Mouse (Mus musculus) inflammation-experienced regulatory T-cells, adult 6 months (primary cell): Measurements from ENCODE around the gene Syne1. TPM values are rescaled to one million over a fixed set of nuclear protein-coding genes. Genes with fewer than 3 reads are reported as not detected.
A peak's percentile ranks its signal among the peaks of the same experiment; 100 is the strongest.

Experiments
- ATAC-seq: one replicate; pipeline ENCODE4 v1.8.0; 2017
- polyA plus RNA-seq, 3 experiments: library from polyadenylated mRNA; unstranded; fragments of 100-300 nt; shearing (Covaris generic); gene quantifications; one replicate each; pipeline ENCODE4 v1.2.1; 2017

Syne1 gene
- polyA plus RNA-seq, 3 experiments from 2014 or later = 13.9 to 24.2 (median 15.3) TPM

GRCm38 (mm10) chr10:5289575-5289909, 261.7 kb downstream of the Syne1 start:
- no peak for ATAC-seq

- no peak for ATAC-seq
Measured at GRCm38 (mm10) chr10:5288716-5289574, 262.3 kb downstream of the Syne1 start.

GRCm38 (mm10) chr10:5288262-5288661, 263.0 kb downstream of the Syne1 start:
- no peak for ATAC-seq

- no peak for ATAC-seq
Measured at GRCm38 (mm10) chr10:5275769-5276168, 275.5 kb downstream of the Syne1 start.

GRCm38 (mm10) chr10:5270641-5271040, 280.6 kb downstream of the Syne1 start:
- ATAC-seq = no peak

GRCm38 (mm10) chr10:5264418-5264817, 286.9 kb downstream of the Syne1 start:
- no peak for ATAC-seq

- no peak for ATAC-seq
Measured at GRCm38 (mm10) chr10:5262636-5263035, 288.6 kb downstream of the Syne1 start.

GRCm38 (mm10) chr10:5256686-5257085, 294.6 kb downstream of the Syne1 start:
- ATAC-seq = no peak

GRCm38 (mm10) chr10:5253752-5254151, 297.5 kb downstream of the Syne1 start:
- no peak for ATAC-seq

GRCm38 (mm10) chr10:5250702-5251101, 300.6 kb downstream of the Syne1 start:
- ATAC-seq = no peak

- ATAC-seq = no peak
Measured at GRCm38 (mm10) chr10:5239680-5240079, 311.6 kb downstream of the Syne1 start.

- ATAC-seq = no peak
Measured at GRCm38 (mm10) chr10:5236926-5237325, 314.4 kb downstream of the Syne1 start.

GRCm38 (mm10) chr10:5236171-5236570, 315.1 kb downstream of the Syne1 start:
- no peak for ATAC-seq

- no peak for ATAC-seq
Measured at GRCm38 (mm10) chr10:5234721-5235501, 316.4 kb downstream of the Syne1 start.

GRCm38 (mm10) chr10:5229129-5229528, 322.2 kb downstream of the Syne1 start:
- ATAC-seq = no peak

GRCm38 (mm10) chr10:5227395-5228076, 323.7 kb downstream of the Syne1 start:
- ATAC-seq = peak; percentile 32

GRCm38 (mm10) chr10:5215943-5216342, 335.3 kb downstream of the Syne1 start:
- ATAC-seq = no peak

GRCm38 (mm10) chr10:5207905-5208641, 343.2 kb downstream of the Syne1 start:
- no peak for ATAC-seq

GRCm38 (mm10) chr10:5205977-5206376, 345.3 kb downstream of the Syne1 start:
- no peak for ATAC-seq

GRCm38 (mm10) chr10:5205570-5205969, 345.7 kb downstream of the Syne1 start:
- no peak for ATAC-seq

- peak; percentile 48 for ATAC-seq
Measured at GRCm38 (mm10) chr10:5203837-5204236, 347.4 kb downstream of the Syne1 start.

GRCm38 (mm10) chr10:5197356-5197755, 353.9 kb downstream of the Syne1 start:
- ATAC-seq = no peak

- no peak for ATAC-seq
Measured at GRCm38 (mm10) chr10:5196267-5196666, 355.0 kb downstream of the Syne1 start.
